Mouse (Mus musculus): ENCODE measurements around the gene Trpm8. TPM values are rescaled to one million over a fixed set of nuclear protein-coding genes. Genes with fewer than 3 reads are reported as not detected.

Trpm8 gene
- total RNA-seq, 1 experiment from 2014 or later: not detected

- no peak for ATAC-seq (replicated peaks; ENCODE audit: insufficient number of reproducible peaks, low FRiP score, low TSS enrichment, poor library complexity, severe bottlenecking)
Measured at GRCm38 (mm10) chr1:88260604-88261377, 16.7 kb upstream of the Trpm8 start.

- no peak for ATAC-seq (replicated peaks; ENCODE audit: insufficient number of reproducible peaks, low FRiP score, low TSS enrichment, poor library complexity, severe bottlenecking)
Measured at GRCm38 (mm10) chr1:88261706-88262105, 15.8 kb upstream of the Trpm8 start.

GRCm38 (mm10) chr1:88262255-88262654 lies 15.2 kb upstream of the Trpm8 start:
- no peak for ATAC-seq (replicated peaks; ENCODE audit: insufficient number of reproducible peaks, low FRiP score, low TSS enrichment, poor library complexity, severe bottlenecking)

- ATAC-seq (replicated peaks; ENCODE audit: insufficient number of reproducible peaks, low FRiP score, low TSS enrichment, poor library complexity, severe bottlenecking): no peak
Measured at GRCm38 (mm10) chr1:88262961-88263360, 14.5 kb upstream of the Trpm8 start.

- ATAC-seq (replicated peaks; ENCODE audit: insufficient number of reproducible peaks, low FRiP score, low TSS enrichment, poor library complexity, severe bottlenecking): no peak
Measured at GRCm38 (mm10) chr1:88263778-88264177, 13.7 kb upstream of the Trpm8 start.

- no peak for ATAC-seq (replicated peaks; ENCODE audit: insufficient number of reproducible peaks, low FRiP score, low TSS enrichment, poor library complexity, severe bottlenecking)
Measured at GRCm38 (mm10) chr1:88264237-88264868, 13.1 kb upstream of the Trpm8 start.

- no peak for ATAC-seq (replicated peaks; ENCODE audit: insufficient number of reproducible peaks, low FRiP score, low TSS enrichment, poor library complexity, severe bottlenecking)
Measured at GRCm38 (mm10) chr1:88264869-88265240, 12.6 kb upstream of the Trpm8 start.

- ATAC-seq (replicated peaks; ENCODE audit: insufficient number of reproducible peaks, low FRiP score, low TSS enrichment, poor library complexity, severe bottlenecking): no peak
Measured at GRCm38 (mm10) chr1:88266123-88266522, 11.3 kb upstream of the Trpm8 start.

GRCm38 (mm10) chr1:88267489-88267888 lies 10.0 kb upstream of the Trpm8 start:
- ATAC-seq (replicated peaks; ENCODE audit: insufficient number of reproducible peaks, low FRiP score, low TSS enrichment, poor library complexity, severe bottlenecking): no peak

- no peak for ATAC-seq (replicated peaks; ENCODE audit: insufficient number of reproducible peaks, low FRiP score, low TSS enrichment, poor library complexity, severe bottlenecking)
Measured at GRCm38 (mm10) chr1:88268070-88268469, 9.4 kb upstream of the Trpm8 start.

- ATAC-seq (replicated peaks; ENCODE audit: insufficient number of reproducible peaks, low FRiP score, low TSS enrichment, poor library complexity, severe bottlenecking): 0 out of 2 replicates have a peak, but pooled peaks have one; percentile 3
Measured at GRCm38 (mm10) chr1:88269539-88270309, 7.7 kb upstream of the Trpm8 start.

GRCm38 (mm10) chr1:88272851-88273250 lies 4.6 kb upstream of the Trpm8 start:
- ATAC-seq (replicated peaks; ENCODE audit: insufficient number of reproducible peaks, low FRiP score, low TSS enrichment, poor library complexity, severe bottlenecking): no peak

- no peak for ATAC-seq (replicated peaks; ENCODE audit: insufficient number of reproducible peaks, low FRiP score, low TSS enrichment, poor library complexity, severe bottlenecking)
Measured at GRCm38 (mm10) chr1:88273326-88273725, 4.1 kb upstream of the Trpm8 start.

- no peak for ATAC-seq (replicated peaks; ENCODE audit: insufficient number of reproducible peaks, low FRiP score, low TSS enrichment, poor library complexity, severe bottlenecking)
Measured at GRCm38 (mm10) chr1:88273832-88274231, 3.6 kb upstream of the Trpm8 start.

- ATAC-seq (replicated peaks; ENCODE audit: insufficient number of reproducible peaks, low FRiP score, low TSS enrichment, poor library complexity, severe bottlenecking): no peak
Measured at GRCm38 (mm10) chr1:88274371-88275077, 2.9 kb upstream of the Trpm8 start.

GRCm38 (mm10) chr1:88275078-88275680 lies 2.3 kb upstream of the Trpm8 start:
- no peak for ATAC-seq (replicated peaks; ENCODE audit: insufficient number of reproducible peaks, low FRiP score, low TSS enrichment, poor library complexity, severe bottlenecking)

- no peak for ATAC-seq (replicated peaks; ENCODE audit: insufficient number of reproducible peaks, low FRiP score, low TSS enrichment, poor library complexity, severe bottlenecking)
Measured at GRCm38 (mm10) chr1:88275698-88276523, 1.6 kb upstream of the Trpm8 start.
